Mouse (Mus musculus): ENCODE measurements around the gene Igfbp3.
"Not testable (repeated sequence)": the region's sequence is repeated elsewhere in the genome, so short reads cannot be mapped to it uniquely, and the experiment has no call there.

Igfbp3 gene

GRCm38 (mm10) chr11:7213501-7214341 lies at the start of gene Igfbp3:
Igfbp3 (minus strand) TSS chr11:7213923.
- DNase-seq (ENCODE audit: low read depth, low spot score), result no peak

DNA sequence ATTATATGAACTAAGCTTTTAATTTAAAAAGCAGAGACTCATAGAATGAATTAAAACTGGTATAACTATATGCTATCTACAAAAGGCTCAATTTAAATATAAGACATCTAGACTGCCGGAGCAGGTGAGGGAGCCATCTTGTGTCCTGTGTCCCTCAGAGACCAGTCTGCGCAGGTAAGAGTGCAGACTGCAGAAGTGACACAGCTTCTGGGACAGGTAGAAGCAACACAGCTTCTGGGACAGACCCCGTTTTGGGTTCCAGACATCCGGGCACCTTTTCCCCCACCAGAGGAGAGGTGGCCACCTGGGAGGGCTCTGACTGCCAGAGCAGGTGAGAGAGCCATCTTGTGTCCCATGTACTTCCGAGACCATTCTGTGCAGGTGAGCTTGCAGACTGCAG lies 37.1 kb upstream of the Igfbp3 start:
- DNase-seq (ENCODE audit: low read depth, low spot score), result no peak

GRCm38 (mm10) chr11:7250415-7250814 lies 36.7 kb upstream of the Igfbp3 start:
- DNase-seq (ENCODE audit: low read depth, low spot score), result no peak

DNA sequence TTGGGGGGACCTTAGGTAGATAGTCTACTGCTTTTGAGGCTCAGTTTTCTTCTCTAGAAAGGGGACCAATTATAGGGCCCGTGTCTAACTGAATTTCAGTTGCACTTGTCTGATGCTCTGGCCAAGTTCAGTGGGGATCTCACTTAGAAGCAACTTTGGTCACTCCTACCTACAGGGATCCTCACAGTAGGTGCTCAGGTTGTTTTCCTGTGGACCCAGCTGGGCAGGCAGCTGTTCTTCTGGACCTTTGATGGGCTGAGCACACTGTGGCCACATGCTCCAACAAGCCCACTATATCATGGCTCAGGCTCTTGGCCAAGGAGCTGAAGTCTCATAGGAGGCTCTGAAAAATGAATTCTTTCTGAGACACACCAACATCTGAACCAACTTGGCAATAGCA lies 31.1 kb upstream of the Igfbp3 start:
- DNase-seq (ENCODE audit: low read depth, low spot score), result no peak

- DNase-seq (ENCODE audit: low read depth, low spot score), result no peak
Observed at GRCm38 (mm10) chr11:7239041-7239740, 25.5 kb upstream of the Igfbp3 start.

- DNase-seq (ENCODE audit: low read depth, low spot score), result no peak
Observed at GRCm38 (mm10) chr11:7238546-7238945, 24.8 kb upstream of the Igfbp3 start.

- DNase-seq (ENCODE audit: low read depth, low spot score), result no peak
Observed at GRCm38 (mm10) chr11:7237712-7238111, 24.0 kb upstream of the Igfbp3 start.

GRCm38 (mm10) chr11:7236751-7237150 lies 23.0 kb upstream of the Igfbp3 start:
- DNase-seq (ENCODE audit: low read depth, low spot score), result no peak

DNA sequence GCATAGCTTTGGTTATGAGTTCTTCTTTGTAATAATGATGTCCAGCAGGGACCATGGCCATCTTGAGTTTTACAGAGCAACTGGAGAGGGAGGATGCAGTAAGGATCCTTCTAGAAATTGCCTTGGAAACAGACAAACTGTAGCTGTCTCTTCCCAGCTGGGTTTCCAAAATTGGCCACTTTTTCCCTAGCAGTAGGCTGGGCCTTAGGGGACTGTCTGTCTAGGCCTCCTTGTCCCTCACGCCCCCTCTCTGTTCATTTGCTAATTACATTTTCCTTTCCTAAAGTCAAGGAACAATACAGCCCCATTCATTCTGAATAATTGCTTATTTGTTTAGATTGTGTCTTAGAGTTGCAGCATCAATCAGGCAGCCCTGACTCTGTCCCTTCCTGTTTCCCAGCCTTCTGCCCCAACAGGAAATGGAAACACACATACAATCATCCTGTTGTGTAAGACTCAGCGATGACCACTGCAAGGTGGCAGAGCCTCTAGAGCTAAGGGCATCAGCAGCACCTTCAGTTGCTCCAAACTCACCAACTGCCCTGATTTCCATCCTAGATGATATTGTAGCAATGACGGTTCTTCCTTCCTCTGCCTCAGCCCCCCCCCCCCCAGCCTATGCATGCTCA lies 21.4 kb upstream of the Igfbp3 start:
- no peak for DNase-seq (ENCODE audit: low read depth, low spot score)

DNA sequence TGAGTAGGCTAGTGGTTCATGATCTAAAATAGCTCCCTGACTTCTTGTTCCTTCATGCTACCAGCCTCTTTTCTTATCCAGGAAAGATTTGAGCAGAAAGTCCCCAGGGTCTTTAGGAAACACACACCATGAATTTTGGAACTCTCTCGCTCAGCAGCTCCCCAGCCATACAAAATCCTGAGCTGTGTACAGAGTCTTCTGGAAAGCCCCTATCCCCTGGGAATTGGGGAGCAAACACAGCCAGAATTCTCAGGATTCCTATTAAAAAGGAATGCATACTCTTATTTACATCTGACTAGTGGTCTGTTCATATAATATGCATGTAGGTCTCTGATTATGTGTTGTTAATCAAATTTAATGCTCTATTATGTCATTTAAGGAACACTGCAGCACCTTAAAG lies 20.7 kb upstream of the Igfbp3 start:
- DNase-seq (ENCODE audit: low read depth, low spot score), result no peak

GRCm38 (mm10) chr11:7233333-7233732 lies 19.6 kb upstream of the Igfbp3 start:
- no peak for DNase-seq (ENCODE audit: low read depth, low spot score)

GRCm38 (mm10) chr11:7231958-7232357 lies 18.2 kb upstream of the Igfbp3 start:
- no peak for DNase-seq (ENCODE audit: low read depth, low spot score)

DNA sequence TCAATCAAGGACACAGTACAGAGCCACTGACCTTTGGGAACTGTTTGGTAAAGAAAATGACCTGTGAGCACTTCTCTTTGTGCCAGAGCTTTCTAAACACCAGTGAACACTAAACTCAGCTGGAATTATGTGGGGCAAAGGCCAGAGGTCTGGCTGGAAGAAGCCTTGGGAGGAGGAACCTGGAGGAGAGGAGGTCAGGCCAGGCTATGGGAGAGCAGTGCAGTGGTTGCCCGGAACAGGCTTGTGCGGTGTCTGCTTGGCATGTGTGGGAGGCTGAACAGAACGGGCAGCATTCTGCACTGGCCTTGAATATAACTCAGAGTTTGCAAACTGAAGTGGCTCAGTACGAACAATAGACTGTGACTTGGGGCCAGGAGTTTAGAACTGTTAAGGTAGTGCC lies 16.3 kb upstream of the Igfbp3 start:
- no peak for DNase-seq (ENCODE audit: low read depth, low spot score)

DNA sequence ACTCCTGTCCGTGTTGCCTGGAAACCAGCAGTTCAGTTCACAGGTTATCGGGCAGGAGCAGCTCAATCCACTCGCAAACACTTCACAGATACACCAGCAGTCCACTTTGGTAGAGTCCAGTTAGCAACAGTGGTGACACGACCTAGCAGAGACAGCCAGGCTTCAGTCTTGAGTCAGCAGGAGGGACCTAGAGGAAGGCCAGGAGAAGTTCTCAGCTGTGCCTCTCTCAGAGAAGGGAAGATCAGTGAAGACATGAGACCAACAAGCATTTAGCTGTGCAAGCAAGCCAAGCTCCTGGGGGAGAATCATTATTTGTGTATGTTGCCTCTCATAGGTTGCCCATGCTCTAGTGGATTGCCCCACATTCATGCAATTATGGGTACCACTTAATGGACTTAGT lies 14.4 kb upstream of the Igfbp3 start:
- DNase-seq (ENCODE audit: low read depth, low spot score), result no peak

DNA sequence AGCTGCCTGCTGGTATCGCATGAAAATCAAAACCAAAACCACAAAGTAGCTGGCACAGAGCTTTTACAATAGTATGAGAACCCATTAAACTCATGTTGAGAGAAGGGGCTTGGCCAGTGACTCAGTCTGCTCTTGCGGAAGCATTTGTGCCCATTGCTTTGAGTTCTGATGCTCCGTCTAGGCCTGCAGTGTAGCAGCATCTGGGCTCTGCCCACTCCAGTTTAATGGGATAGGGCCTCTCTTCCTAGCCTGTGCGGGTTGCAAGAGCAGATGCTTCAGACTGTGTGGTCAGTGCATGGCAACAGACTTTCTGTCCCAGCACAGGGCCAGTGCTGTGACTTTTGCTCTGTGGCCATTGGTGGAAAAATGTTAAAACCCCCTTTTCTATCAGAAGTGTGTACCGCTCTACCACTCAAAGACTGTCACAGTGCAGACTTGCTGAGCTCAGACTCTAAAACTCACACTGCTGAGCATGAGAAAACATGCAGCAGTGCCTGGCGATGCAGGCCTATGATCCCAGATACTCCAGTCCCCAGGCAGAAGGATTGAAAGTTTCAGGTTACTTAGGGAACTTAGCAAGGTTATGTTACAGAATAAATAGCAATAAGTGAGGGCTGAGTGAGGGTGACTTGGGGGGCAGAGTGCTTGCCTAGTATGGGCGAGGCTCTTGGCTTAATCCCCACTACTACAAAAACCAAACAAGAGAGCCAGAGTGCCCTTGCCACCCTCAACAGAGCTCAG lies 13.3 kb upstream of the Igfbp3 start:
- DNase-seq (ENCODE audit: low read depth, low spot score), result no peak

DNA sequence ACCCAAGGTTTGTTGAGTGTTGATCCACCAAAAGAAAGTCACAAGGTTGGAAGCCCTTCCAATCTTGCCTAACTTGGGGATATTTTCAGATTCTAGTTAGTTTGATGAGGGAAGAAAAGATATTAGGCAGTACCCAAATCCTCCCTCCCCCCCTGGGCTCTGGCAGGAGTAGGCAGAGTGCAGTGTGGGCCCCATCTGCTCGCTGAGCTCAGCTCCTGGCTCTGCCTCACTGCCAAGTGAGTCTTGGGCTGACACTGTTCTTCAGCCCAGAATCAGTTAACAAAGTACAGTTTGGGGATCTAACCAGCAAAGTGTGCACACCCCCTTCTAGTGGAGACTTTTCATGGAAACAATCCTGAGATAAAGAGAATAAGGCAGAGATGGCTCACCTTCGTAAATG lies 12.5 kb upstream of the Igfbp3 start:
- no peak for DNase-seq (ENCODE audit: low read depth, low spot score)

DNA sequence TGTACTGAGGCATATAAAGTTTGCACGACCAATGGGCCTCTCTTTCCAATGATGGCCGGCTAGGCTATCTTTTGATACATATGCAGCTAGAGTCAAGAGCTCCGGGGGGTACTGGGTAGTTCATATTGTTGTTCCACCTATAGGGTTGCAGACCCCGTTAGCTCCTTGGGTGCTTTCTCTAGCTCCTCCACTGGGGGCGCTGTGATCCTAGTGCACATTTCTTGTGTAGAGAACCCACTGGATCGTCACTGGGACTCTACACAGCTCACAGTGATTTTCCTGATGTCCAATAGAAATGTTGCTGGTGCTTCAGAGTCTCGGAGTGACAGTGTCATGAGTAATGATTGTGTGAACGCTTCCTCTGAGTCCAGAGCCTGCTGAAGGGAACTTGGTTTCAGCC lies 8.1 kb upstream of the Igfbp3 start:
- DNase-seq (ENCODE audit: low read depth, low spot score), result not testable (repeated sequence)

GRCm38 (mm10) chr11:7215703-7216102 lies 2.0 kb upstream of the Igfbp3 start:
- no peak for DNase-seq (ENCODE audit: low read depth, low spot score)

GRCm38 (mm10) chr11:7214761-7215160 lies 1.0 kb upstream of the Igfbp3 start:
- DNase-seq (ENCODE audit: low read depth, low spot score), result no peak

- DNase-seq (ENCODE audit: low read depth, low spot score), result no peak
Observed at GRCm38 (mm10) chr11:7214342-7214660, 578 bp upstream of the Igfbp3 start.

DNA sequence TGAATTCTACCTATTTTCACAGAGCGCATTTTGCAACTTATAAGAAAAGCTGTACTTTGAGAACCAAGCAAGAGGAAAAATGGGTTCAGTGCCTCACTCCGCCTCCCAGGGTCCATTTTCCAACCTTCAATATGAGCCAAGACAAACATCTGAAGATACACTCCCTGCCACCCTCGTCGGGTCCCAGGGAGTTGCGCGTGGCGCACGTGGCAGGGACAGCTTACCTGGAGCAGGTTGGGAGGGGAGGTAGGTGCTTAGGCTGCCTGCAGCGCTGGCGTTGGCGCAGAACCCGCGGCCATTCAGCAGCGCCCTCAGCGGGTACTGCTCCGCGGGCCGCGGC lies 592 bp downstream of the Igfbp3 start:
- no peak for DNase-seq (ENCODE audit: low read depth, low spot score)

DNA sequence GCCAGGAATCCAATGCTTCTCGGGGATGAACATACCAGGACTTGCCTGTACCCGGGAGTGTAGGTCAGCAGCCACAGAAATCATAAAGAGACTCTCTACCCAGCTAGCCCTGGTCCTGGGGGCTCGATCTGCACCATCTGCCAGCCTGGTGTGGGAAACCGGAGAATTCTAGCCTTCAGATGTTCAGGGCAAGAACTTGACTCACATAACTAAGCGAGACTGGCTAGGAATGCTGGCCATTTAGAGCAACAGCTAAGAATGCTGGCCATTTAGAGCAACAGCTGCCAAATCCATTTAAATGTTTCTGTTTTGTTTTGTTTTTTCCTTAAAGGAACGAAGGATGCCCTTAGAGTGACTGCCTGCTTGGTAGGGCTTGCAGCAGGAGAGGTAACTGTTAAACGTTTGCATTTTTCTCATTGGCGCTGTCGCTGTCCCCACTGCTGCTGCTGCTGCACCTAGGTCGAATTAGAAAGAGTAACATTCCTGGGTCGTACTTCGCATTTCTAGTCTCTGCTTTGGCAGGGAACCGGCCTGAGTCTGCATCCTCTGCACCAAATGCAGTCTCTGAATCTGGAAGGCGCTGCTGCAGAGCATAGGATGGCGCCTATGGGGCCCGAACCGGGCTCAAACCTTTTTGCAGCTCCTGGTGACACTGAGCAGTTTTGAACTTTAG lies 1.5 kb downstream of the Igfbp3 start:
- no peak for DNase-seq (ENCODE audit: low read depth, low spot score)

All from CD4-positive helper T cell, adult 2 months (primary cell).